Mouse (Mus musculus) CH12F3 (cell line): Measurements from ENCODE around the gene Paqr4.

ENCODE experiments used
- in situ Hi-C: fragments of 300-500 bp; cut with MboI; formaldehyde crosslinking; loops from 2 replicates; pipeline ENCODE4 v1.14.3; 2020; ENCODE audit warnings: low sequenced_read_pairs

Paqr4 gene

DNA sequence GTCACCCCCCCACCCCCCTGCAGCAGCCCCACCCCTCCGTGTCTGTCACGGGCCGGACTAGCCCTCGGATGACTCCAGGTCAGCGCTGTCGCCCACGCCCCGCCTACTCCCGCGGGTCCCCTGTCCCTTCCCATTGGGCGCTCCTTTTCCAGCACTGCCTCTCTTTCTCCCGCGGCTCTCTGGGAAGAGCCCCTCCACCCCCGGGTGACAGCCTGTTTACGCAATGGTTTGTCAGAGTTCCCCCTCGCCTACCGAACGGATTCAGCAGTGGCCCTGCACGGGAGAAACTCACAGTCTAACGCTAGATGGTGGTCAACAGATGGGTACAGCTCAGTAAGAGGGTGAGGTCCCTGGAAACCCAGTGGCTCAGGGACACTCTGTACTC is 13.9 kb downstream of the Paqr4 start:
- in situ Hi-C loops, result no loop called here

DNA sequence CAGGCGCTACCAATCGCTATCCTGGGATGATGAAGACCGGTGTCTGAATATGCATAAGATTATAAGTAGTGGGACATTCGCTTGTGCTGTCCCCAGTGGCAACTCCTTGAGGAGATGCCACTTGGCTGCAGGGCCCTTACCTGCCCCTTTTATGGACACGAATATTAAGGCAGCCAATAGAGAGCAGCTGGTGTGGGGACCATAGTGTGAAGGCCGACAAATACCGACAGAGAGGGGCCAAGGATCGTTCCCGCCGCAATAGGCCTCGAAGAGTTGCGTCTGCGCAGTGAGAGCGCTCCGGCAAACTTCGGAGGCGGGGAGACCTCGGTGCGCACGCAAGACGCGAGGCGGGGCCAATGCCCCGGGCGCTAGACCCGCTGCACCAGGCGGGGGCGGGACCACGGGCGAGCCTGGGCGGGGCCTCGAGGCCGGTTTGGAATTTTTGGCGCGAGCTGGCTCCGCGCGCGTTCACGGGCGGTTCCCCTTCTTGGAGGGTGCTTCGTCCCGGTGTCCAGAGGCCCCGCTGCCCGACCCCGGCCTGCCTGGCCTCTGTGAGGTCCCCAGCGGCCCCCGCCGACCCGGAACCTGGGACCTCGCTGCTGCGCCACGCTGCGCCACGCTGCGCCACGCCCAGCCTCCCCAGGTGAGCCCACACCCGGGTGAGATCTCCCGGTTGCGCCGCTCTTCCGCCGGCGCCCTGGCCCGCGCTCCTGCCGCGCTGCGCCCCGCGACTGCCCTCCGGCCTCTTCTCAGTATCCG is 14.5 kb downstream of the Paqr4 start, which contains the start of gene Pkmyt1:
Gene Pkmyt1 (plus strand): TSS at position 338 of the 759 bp plus-strand sequence.
- in situ Hi-C loops, result no loop called here

DNA sequence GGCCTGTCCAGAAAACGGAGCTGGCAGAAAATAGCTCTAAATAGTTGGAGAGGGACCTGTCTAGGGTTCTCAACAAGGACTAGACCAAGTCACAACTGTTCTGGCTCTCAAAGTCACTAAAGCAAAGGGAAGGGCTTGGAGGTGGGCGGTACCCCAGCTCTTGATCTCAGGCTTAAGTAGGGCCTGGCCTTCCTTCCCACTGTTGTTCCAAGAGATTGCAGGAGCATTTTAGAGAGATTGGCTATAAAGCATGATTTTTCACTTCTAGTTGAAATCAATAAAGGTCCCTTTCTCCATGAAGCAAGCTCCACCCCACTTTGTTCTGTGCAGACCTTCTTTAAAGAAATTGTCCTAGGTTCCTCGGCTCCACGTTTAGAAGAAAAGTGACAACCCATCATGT is 15.2 kb downstream of the Paqr4 start:
- in situ Hi-C loops, result no loop called here

- in situ Hi-C loops, result no loop called here
These were observed 18.1 kb downstream of the Paqr4 start, which contains the start of gene 1520401A03Rik for GRCm38 (mm10) chr17:23722376-23723125. 1520401A03Rik (minus strand) TSS chr17:23722783.

DNA sequence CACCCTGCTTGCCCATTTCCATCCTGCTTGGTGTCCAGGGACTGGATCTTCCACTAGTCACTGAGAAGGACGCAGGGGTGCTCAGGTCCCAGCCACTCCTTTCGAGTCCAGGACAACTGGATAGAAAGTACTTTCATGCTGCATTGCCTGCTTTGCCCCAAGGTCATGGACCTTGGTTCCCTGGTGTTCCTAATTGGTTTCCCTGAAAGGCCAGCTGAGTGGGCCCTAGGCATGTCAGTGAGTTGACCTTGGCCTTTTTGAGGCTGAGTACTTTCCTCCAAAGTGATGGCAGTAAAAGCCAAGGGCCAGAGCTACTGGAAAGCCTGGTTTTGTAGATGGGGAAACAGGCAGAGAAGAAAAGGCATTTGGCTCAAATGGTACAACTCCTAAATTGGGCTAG is 18.8 kb downstream of the Paqr4 start:
- in situ Hi-C loops, result no loop called here

DNA sequence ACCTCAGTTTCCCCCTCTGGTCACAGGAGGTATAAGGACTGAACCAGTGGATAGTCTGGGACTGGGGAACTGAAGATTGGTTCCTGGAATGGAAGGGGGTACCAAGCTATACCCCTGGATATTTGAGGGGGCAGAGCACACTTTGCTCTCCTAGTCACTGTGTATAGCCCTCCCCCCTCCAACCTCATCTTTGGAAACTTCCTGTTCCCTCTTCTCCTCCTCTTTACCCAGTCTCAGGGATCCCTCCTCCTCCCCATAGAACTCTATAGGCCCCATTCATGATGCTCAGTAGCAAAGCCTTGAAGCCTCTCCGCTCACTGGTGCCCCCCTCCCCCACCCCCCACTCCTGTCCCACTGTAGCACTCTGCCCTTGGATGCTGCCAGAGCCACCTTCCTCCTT is 21.2 kb downstream of the Paqr4 start:
- in situ Hi-C loops, result no loop called here

GRCm38 (mm10) chr17:23717003-23717402 is 23.7 kb downstream of the Paqr4 start:
- in situ Hi-C loops, result no loop called here

DNA sequence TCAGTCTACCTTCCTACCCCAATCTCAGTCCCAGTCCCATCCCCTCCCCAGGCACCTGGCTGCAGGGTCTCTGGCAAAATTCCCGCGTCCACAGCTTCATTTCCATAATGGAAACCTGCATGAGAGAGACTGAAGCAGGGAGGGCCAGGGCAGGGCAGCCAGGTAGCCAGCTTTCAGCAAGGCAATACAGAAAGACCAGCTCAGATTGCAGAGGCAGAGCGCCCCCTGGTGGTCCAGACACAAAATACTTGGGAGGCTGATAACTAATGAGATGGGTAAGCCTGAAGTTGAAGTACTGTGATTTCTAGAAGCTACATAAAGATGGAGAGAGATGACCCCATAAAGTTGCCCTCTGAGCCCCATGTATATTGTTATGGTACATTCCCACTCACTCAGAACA is 34.5 kb downstream of the Paqr4 start:
- in situ Hi-C loops, result no loop called here

GRCm38 (mm10) chr17:23705525-23706104 is 35.1 kb downstream of the Paqr4 start:
- in situ Hi-C loops, result no loop called here

DNA sequence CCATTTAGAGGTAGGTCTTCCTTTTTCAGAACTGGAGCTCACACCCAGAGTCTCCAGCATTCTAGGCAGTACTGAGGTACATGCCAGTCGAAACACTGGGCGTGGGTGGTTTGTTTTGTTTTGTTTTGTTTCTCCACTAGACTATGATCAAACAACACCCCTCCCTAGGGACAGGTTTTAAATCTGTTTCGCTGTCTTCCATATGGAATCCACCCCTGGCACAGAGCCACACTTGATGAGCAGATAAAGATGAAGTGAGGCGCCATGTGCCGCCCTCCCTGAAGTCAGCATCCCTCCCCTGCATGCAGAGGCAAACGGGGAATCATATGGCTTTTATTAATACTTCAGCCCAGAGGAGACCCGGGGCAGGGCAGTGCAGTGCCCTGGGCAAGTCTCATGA is 35.9 kb downstream of the Paqr4 start:
- in situ Hi-C loops, result no loop called here

DNA sequence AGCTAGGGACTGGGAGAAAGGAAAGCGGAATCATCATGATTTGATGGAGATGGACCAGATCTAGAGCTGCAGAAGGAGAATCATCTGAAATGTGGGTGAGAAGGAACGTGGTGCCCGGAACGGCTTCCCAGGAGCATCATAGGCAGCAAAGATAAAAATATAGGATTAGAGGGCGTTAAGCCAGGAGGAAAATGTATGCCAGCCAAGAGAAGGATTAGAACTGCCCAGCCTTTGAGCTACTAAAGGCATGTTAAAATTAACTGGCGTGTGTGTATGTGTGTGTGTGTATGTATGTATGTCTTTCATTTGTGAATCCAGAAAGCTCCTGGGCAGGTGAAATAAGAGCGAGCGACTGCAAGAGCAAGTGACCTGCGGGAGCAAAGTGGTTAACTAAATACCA is 37.4 kb downstream of the Paqr4 start:
- in situ Hi-C loops, result no loop called here

DNA sequence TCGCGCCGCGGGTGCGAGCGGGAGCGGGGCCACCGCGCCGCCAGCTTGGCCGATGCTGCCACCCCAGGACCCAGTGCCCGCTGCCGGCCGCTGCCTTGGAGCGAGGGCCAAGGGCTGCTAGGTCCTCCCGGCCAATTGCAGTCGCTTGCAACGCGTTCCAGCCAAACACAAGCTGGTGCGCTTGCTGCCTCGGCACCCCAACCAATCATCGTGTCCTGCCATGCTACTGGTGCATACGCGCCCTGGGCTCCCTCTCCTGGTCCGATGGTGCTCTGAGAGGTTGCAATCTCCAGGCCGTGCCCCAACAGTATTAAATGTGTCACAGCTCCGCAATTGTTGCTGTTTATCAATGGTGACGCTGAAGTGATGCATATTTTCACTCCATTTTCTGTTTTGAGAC is 40.6 kb downstream of the Paqr4 start:
- in situ Hi-C loops, result no loop called here

DNA sequence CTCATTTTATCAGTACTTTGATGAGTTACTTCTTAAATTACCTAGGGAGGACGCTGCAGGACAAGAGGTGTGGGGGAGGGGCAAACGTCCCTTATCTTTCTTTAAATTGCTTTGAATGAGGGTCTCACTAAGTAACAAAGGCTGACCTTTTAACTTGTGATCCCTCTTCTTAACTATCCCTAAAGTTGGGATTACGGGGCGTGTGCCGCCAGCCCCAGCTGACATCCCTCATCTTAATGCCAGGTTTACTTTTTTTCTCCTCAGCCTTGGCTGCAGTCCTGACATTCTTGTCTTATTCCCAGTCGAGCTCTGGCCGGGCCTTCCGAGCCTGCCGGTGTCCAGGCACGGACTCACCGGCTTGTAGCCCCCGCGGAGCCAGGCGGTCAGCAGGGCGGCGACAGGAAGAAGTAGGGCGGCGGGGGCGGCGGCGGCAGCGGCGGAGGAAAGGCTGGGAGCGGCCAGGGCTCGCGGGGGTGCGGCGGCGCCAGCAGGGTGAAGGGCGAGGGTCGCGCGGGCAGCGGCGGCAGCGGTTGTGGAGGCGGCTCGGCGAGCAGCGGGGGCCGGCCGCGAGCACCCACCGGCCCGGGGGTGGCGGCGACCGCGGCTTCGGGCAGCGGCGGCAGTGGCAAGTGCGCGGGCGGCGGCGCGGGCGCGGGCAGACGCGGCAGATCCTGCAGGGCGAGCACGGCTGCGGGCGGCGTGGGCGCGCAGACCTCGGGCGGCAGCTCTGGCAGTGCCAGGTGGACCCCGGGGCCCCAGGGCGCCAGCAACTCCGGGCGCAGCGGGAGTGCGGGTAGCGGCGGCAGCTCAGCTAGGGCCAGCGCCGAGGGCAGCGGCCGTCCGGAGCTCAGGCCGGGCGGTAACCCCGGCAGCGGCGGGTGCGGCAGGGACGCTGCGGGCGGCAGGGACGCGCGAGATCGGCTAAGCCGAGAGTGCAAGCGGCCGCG is 41.3 kb downstream of the Paqr4 start:
- in situ Hi-C loops, result no loop called here

DNA sequence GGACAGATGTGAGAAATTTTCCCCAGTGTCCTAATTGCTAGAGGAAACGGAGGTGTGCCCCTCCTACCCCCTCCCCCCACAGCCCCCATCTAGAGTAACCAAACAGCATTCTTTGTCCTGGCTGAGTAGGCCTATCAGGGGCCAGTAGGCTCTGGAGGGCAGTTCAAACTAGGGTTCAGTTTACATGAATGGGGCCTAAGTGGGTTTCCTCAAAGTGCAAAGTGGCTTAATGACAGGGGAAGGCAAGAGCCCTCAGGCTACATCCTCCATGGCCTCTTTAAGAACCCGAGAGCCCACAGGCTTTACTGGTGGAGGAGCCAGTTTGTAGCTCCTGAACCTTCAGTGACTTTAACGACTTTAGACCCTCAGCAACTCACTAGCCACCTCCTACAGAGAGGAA is 44.9 kb downstream of the Paqr4 start:
- in situ Hi-C loops, result no loop called here

DNA sequence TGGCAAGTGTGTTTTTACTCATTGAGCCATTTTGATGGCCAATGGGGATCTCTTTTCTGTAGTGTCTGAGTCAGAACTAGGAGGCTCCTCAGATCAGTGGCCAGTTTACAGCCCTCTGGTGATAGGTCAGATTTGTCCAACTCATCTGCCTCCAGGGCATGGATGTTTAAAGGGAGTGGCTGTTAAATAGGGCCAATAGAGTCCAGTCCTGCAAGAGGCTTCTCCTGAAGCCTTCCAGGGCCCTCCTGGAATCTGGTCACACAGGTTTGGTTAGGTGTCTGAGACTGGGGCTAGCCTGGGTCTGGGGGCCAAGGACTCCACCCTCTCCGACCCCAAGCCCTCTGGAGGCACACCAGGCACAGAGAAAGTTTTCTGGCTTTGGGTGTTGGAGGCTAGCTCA is 46.2 kb downstream of the Paqr4 start:
- in situ Hi-C loops, result no loop called here
